Mouse (Mus musculus): ENCODE results near the gene Serinc3.

GRCm38 (mm10) chr2:163689771-163690170 is 44.8 kb upstream of the Serinc3 start:
- no peak for TF ChIP-seq CTCF (IDR thresholded peaks at IDR 0.05; ENCODE audit: borderline replicate concordance, insufficient read depth, low read depth, low read length)
- no peak for TF ChIP-seq POLR2A (IDR thresholded peaks at IDR 0.05; ENCODE audit: borderline replicate concordance, insufficient read depth, low read length)

All from cerebellum, adult 2 months (tissue).